ENCODE assay signal across 9 mouse cellular contexts in the genomic region with DNA sequence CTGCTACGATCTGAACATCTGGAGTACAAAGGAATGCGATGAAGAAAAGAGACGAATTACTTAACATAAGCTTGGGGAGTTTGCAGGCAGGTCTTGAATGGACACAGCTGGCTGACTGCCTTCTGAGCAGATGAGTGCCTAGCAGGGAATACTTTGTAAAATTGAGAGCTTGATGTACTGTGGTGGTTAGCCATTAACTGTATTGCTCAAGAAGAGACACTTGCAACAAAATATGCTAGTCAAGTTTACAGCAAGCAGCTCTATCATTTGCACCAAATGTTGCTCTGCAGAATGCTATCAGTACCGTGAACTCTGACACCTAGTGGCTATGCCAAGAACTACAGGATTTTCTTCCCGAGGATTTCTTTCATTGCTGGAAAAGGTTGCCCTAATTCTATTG.
DNase-seq lines count a peak whose midpoint lies in the region; ATAC-seq and TF ChIP-seq lines count a peak whose summit lies in the region.
"Had no signal": no experiment of that assay in that cellular context is flagged by ENCODE, and none has a peak within 500 bp of the region (broad histone marks: within the 10 kb centered on the region; RNA-seq: fewer than 3 reads in every experiment).

No protein-coding gene starts in this region.

- TF ChIP-seq EP300 in liver, postnatal 0 days (IDR thresholded peaks at IDR 0.05; ENCODE audit: low read depth): no peak

- H3K9me3 ChIP-seq in E14TG2a.4 (ENCODE audit: low read length): no peaks in the 10 kb centered on the region
- H3K9me3 ChIP-seq in forebrain, embryonic 15.5 days: no peaks in the 10 kb centered on the region
- H3K9me3 ChIP-seq in liver, postnatal 0 days (ENCODE audit: low read length): no peaks in the 10 kb centered on the region
- H3K9me3 ChIP-seq in neural tube, embryonic 14.5 days (ENCODE audit: control insufficient read depth, low read length): no peaks in the 10 kb centered on the region
- H3K9me3 ChIP-seq: heart, embryonic 15.5 days had no signal

- no peak overlapping the region for H3K9ac ChIP-seq in forebrain, embryonic 15.5 days (replicated peaks)
- no peak overlapping the region for H3K9ac ChIP-seq in liver, postnatal 0 days (replicated peaks)
- H3K9ac ChIP-seq in neural tube, embryonic 14.5 days (replicated peaks; ENCODE audit: low read depth, low read length): no peak overlapping the region
- H3K9ac ChIP-seq: heart, embryonic 15.5 days had no signal

- no peak overlapping the region for H3K4me2 ChIP-seq in forebrain, embryonic 15.5 days (replicated peaks)
- no peak overlapping the region for H3K4me2 ChIP-seq in liver, postnatal 0 days (ENCODE audit: low read depth, low read length)
- no peak overlapping the region for H3K4me2 ChIP-seq in neural tube, embryonic 14.5 days (ENCODE audit: low read depth, low read length)
- H3K4me2 ChIP-seq: heart, embryonic 15.5 days had no signal

- peaks cover 7% of the 10 kb centered on the region; the same call in 1 of the 2 replicates for H3K27me3 ChIP-seq in E14TG2a.4 (ENCODE audit: insufficient read depth, low read length)
- H3K27me3 ChIP-seq in forebrain, embryonic 15.5 days: peaks cover 5% of the 10 kb centered on the region; the same call in 1 of the 2 replicates
- peaks cover 9% of the 10 kb centered on the region for H3K27me3 ChIP-seq in liver, postnatal 0 days (ENCODE audit: insufficient read depth, low read length)
- H3K27me3 ChIP-seq in neural tube, embryonic 14.5 days (ENCODE audit: control insufficient read depth, insufficient read depth, low read length): peaks cover 2% of the 10 kb centered on the region; the same call in 1 of the 2 replicates
- H3K27me3 ChIP-seq: heart, embryonic 15.5 days had no signal

- H3K4me1 ChIP-seq in E14TG2a.4 (replicated peaks; ENCODE audit: low read depth, low read length): peaks cover 10% of the 10 kb centered on the region
- H3K4me1 ChIP-seq in forebrain, embryonic 15.5 days: 0 out of 2 replicates have a peak, but pooled peaks cover 2% of the 10 kb centered on the region
- no peaks in the 10 kb centered on the region for H3K4me1 ChIP-seq in liver, postnatal 0 days (ENCODE audit: insufficient read depth)
- H3K4me1 ChIP-seq in neural tube, embryonic 14.5 days (ENCODE audit: control insufficient read depth, insufficient read depth, low read length): no peaks in the 10 kb centered on the region

- H3K4me3 ChIP-seq in E14TG2a.4 (replicated peaks; ENCODE audit: low read length): no peak overlapping the region
- H3K4me3 ChIP-seq in forebrain, embryonic 15.5 days: no peak overlapping the region
- H3K4me3 ChIP-seq in liver, postnatal 0 days (ENCODE audit: low read depth, low read length): no peak overlapping the region
- no peak overlapping the region for H3K4me3 ChIP-seq in neural tube, embryonic 14.5 days (ENCODE audit: low read depth, low read length)
- H3K4me3 ChIP-seq: heart, embryonic 15.5 days had no signal

- no peak overlapping the region for H3K27ac ChIP-seq in forebrain, embryonic 15.5 days (replicated peaks)
- H3K27ac ChIP-seq in liver, postnatal 0 days (ENCODE audit: low read depth): no peak overlapping the region
- no peak overlapping the region for H3K27ac ChIP-seq in neural tube, embryonic 14.5 days (ENCODE audit: low read depth, low read length)
- H3K27ac ChIP-seq: heart, embryonic 15.5 days had no signal

- TF ChIP-seq CTCF in E14TG2a.4 (conservative IDR thresholded peaks at IDR 0.05; ENCODE audit: low read length): peak; percentile 87
- TF ChIP-seq CTCF in liver, postnatal 0 days (IDR thresholded peaks at IDR 0.05; ENCODE audit: low read depth): peak; percentile 83

- WGBS in forebrain, embryonic 15.5 days: 4% methylated on average over 5 of the region's 5 CpGs
- 18% methylated on average over 5 of the region's 5 CpGs for WGBS in liver, postnatal 0 days (ENCODE audit: insufficient replicate concordance)
- 16% methylated on average over 5 of the region's 5 CpGs for WGBS in neural tube, embryonic 14.5 days

- DNase-seq in B cell, adult 2 months: peak; percentile 47 to 49
- peak; percentile 42 to 57 for DNase-seq in kidney, adult 8-10 months
- DNase-seq in liver, postnatal 0 days: peak; percentile 43
- DNase-seq in urinary bladder, postnatal 10 days (ENCODE audit: low spot score): no peak

- peak; percentile 70 for ATAC-seq in cerebellum, adult (ENCODE audit: insufficient number of reproducible peaks, low FRiP score, low TSS enrichment)
- ATAC-seq in forebrain, embryonic 15.5 days (replicated peaks): peak; percentile 82
- peak; percentile 74 for ATAC-seq in liver, postnatal 0 days
- peak; percentile 72; the same call in 1 of the 2 replicates for ATAC-seq in neural tube, embryonic 14.5 days (ENCODE audit: low read depth)

- no peaks in the 10 kb centered on the region for H3K36me3 ChIP-seq in E14TG2a.4 (ENCODE audit: insufficient read depth, low read length)
- H3K36me3 ChIP-seq in forebrain, embryonic 15.5 days: no peaks in the 10 kb centered on the region
- no peaks in the 10 kb centered on the region for H3K36me3 ChIP-seq in liver, postnatal 0 days (replicated peaks; ENCODE audit: insufficient read depth, low read length)
- no peaks in the 10 kb centered on the region for H3K36me3 ChIP-seq in neural tube, embryonic 14.5 days (ENCODE audit: control insufficient read depth, insufficient read depth, low read length)
- H3K36me3 ChIP-seq: heart, embryonic 15.5 days had no signal
